Mouse (Mus musculus) MN1 (cell line): ENCODE results near the gene Thnsl2.

ENCODE experiments used
- DNase-seq: peaks from one replicate; pipeline ENCODE4 v3.0.0-alpha.2; 2016; ENCODE audit warnings: low spot score

Gene Thnsl2

GRCm38 (mm10) chr6:71131038-71131437 lies 13.2 kb downstream of the Thnsl2 start:
- DNase-seq, result no peak

DNA sequence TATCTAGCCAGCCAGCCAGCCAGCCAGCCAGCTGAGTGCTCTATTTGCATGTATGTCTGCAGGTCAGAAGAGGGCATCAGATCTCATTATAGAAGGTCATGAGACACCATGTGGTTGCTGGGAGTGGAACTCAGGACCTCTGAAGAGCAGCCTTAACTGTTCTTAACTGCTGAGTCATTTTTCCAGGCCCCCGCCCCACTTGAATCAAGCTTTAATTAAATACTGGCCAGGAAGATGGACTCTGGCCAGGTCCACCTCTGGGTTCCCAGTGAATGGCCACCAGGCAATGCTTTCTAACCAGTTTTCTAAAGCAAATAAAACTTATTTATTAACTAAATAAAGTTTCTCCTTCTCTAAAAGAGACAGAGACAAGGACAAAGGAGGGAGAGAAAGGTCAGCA lies 14.0 kb downstream of the Thnsl2 start:
- DNase-seq, result peak; percentile 9

- DNase-seq, result no peak
Measured at GRCm38 (mm10) chr6:71129071-71129470, 15.2 kb downstream of the Thnsl2 start.

- DNase-seq, result no peak
Measured at GRCm38 (mm10) chr6:71126290-71126689, 17.9 kb downstream of the Thnsl2 start.

GRCm38 (mm10) chr6:71125043-71125893 lies 19.0 kb downstream of the Thnsl2 start:
- DNase-seq, result peak; percentile 75

- no peak for DNase-seq
Measured at GRCm38 (mm10) chr6:71119577-71120254, 24.5 kb downstream of the Thnsl2 start.

GRCm38 (mm10) chr6:71111419-71112113 lies 32.7 kb downstream of the Thnsl2 start:
- DNase-seq, result no peak

DNA sequence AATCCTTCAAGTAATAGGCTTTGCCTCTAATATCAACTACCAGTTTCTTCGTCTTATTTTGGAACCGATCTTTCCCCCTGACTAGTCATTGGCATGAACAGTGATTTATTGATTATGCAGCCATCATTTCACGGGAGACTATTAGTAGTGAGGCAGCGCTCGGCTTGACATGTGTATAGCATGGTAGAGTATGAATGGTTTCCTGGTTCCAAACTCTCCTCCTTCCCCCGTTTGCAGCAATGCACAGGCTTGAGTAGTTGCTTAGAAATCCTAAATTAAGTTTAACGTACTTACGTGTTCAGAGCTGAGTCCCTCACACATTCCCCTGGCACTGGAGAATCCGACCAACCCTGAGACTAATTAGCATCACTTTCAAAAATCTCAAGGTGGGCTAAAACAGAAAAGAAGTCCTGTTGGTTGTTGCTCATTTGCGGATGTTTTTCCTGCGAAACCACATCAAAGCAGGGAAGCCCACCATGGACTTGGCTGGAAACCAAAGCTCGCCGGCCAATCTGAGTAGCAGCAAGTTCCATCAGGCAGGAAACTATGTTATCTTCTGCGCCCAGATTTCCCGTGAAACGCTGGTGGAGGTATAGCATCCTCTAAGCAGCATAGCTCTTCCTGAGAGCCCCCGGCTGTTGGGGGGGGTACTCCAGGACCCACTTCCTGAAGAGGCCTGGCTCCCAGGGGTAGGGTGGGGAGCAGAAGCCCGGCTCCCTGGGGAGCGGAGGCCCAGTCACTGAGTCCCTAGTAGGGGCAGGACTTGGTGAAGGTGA lies 37.9 kb downstream of the Thnsl2 start:
- DNase-seq, result no peak

- no peak for DNase-seq
Measured at GRCm38 (mm10) chr6:71096126-71096525, 48.1 kb downstream of the Thnsl2 start.

DNA sequence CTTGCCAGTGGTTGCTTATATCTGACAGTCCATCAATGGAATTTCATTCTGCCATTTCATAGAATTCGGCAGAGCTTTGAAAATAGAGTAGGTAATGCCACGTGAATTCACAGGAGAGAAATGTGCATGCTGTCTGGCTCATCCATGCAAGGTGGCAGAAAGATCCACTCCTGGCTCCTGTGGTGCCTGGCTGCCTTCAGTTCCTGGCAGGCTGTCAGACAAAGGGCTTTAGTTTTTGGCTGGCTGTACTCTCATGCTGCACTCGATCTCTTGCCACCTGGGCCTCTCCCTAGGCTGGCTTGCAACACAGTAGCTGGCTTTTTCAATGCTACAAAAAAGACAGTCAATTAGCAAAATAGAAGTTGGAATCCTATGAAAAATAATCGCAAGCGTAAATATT lies 49.5 kb downstream of the Thnsl2 start:
- no peak for DNase-seq

- no peak for DNase-seq
Measured at GRCm38 (mm10) chr6:71093686-71094085, 50.6 kb downstream of the Thnsl2 start.

GRCm38 (mm10) chr6:71090475-71090874 lies 53.8 kb downstream of the Thnsl2 start:
- no peak for DNase-seq

GRCm38 (mm10) chr6:71089735-71090134 lies 54.5 kb downstream of the Thnsl2 start:
- no peak for DNase-seq

- DNase-seq, result no peak
Measured at GRCm38 (mm10) chr6:71088992-71089391, 55.2 kb downstream of the Thnsl2 start.

- no peak for DNase-seq
Measured at GRCm38 (mm10) chr6:71083441-71083840, 60.8 kb downstream of the Thnsl2 start.

DNA sequence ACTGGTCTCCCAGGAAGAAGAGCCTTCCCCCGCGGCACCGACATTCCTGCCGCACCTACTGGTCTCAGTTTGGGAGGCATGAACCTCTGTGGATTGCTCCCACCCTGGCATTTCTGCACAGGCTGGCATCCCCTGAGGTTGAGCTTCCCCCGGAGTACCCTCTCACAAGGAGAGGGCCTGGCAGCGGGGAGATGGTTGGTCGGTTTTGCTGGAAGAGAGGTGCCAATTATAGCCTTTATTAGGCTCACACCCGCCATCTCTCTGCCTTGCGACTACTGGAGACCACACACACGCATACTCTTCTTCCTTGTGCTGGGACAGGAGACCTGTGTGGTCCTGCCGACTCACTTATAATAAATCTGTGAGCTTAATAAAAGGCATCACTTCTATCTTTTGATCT lies 62.2 kb downstream of the Thnsl2 start:
- no peak for DNase-seq

GRCm38 (mm10) chr6:71081230-71081629 lies 63.0 kb downstream of the Thnsl2 start:
- no peak for DNase-seq
